Mouse (Mus musculus) stomach, embryonic 16.5 days (tissue): ENCODE results near the gene Slc36a3. TPM values are rescaled to one million over a fixed set of nuclear protein-coding genes. Genes with fewer than 3 reads are reported as not detected.
A peak's percentile ranks its signal among the peaks of the same experiment; 100 is the strongest.

ENCODE experiments used
- ATAC-seq: fragments of 200-750 bp; cut with Nextera tagmentation; 2 replicates; pipeline ENCODE4 v1.8.0; 2017; ENCODE audit warnings: moderate number of reproducible peaks, moderate TSS enrichment; ENCODE audit not compliant: insufficient read depth, low FRiP score
- H3K27ac ChIP-seq: fragments of 300-500 bp; sonication (generic); 2 replicates; pipeline ENCODE4 v1.5.1; 2014; ENCODE audit warnings: low read length
- H3K27me3 ChIP-seq: fragments of 300-500 bp; sonication (generic); 2 replicates; pipeline ENCODE4 v1.6.1; 2014; ENCODE audit warnings: low read length, control low read depth, mixed read lengths; ENCODE audit not compliant: control insufficient read depth, insufficient read depth
- H3K36me3 ChIP-seq: fragments of 300-500 bp; sonication (generic); 2 replicates; pipeline ENCODE4 v1.6.1; 2014; ENCODE audit warnings: low read length; ENCODE audit not compliant: control insufficient read depth, insufficient read depth
- H3K4me1 ChIP-seq: fragments of 300-500 bp; sonication (generic); 2 replicates; pipeline ENCODE4 v1.6.1; 2014; ENCODE audit warnings: low read length, control low read depth, mixed read lengths; ENCODE audit not compliant: control insufficient read depth, insufficient read depth
- H3K4me2 ChIP-seq: fragments of 300-500 bp; sonication (generic); 2 replicates; pipeline ENCODE4 v1.6.1; 2014; ENCODE audit warnings: low read depth, low read length, mixed read lengths
- H3K4me3 ChIP-seq: fragments of 300-500 bp; sonication (generic); replicated peaks from 2 replicates; pipeline ENCODE4 v1.5.1; 2014; ENCODE audit warnings: mild to moderate bottlenecking, low read length
- H3K9ac ChIP-seq: fragments of 300-500 bp; sonication (generic); 2 replicates; pipeline ENCODE4 v1.6.1; 2014; ENCODE audit warnings: low read length
- H3K9me3 ChIP-seq: fragments of 300-500 bp; sonication (generic); replicated peaks from 2 replicates; pipeline ENCODE4 v1.6.1; 2016; ENCODE audit warnings: low read length, control low read depth; ENCODE audit not compliant: control insufficient read depth
- WGBS: fragments of 180-500 bp; shearing (Covaris S2); extraction: QIAGEN DNeasy Blood & Tissue Kit; methylation state at CpG from one replicate; pipeline ENCODE4 v1.1.7; 2014; 5-methylcytosine and 5-hydroxymethylcytosine counted together
- polyA plus RNA-seq: library from polyadenylated mRNA; unstranded; fragments of >200 nt; fragmentation: Nextera tagmentation; extraction: Ambion mirVana; gene quantifications from 2 replicates; pipeline ENCODE4 v1.2.1, GENCODE M21; 2015

The Slc36a3 gene
- polyA plus RNA-seq, 1 experiment from 2014 or later, result not detected

DNA sequence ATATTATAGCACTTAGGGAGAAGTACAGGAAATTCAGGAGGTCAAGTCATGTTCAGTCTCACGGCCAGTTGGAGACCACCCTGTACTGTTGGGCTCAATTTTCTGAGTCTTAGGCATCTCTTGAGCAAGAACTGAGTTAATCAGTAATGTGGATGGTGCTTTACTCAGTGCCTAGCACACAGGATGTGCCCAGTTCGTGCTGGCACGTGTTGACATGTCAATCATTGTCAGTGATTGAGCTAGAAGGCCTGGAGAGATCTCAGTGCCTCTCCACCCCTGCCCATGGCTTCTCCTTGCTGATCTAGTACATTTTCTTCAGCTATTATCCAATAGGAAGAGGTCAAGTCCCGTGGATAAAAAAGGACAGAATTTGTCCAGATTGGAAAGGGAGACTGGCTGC lies 46.1 kb downstream of the Slc36a3 start:
- Histone ChIP-seq H3K27me3 (no peaks in the 10 kb centered on the region), H3K4me3 (no peak overlapping the region), H3K4me2 (no peak overlapping the region), H3K4me1 (peaks cover 1% of the 10 kb centered on the region; the same call in 1 of the 2 replicates), H3K36me3 (no peaks in the 10 kb centered on the region), H3K9ac (no peak overlapping the region), H3K27ac (no peak overlapping the region), H3K9me3 (no peaks in the 10 kb centered on the region)
- no peak for ATAC-seq
- 77% methylated on average over 4 of the region's 4 CpGs for WGBS

GRCm38 (mm10) chr11:55103229-55103628 lies 48.3 kb downstream of the Slc36a3 start:
- WGBS, result 76% methylated on average over 3 of the region's 3 CpGs
- no peak for ATAC-seq

GRCm38 (mm10) chr11:55102015-55102414 lies 49.5 kb downstream of the Slc36a3 start:
- Histone ChIP-seq H3K27me3 (no peaks in the 10 kb centered on the region), H3K36me3 (no peaks in the 10 kb centered on the region), H3K4me3 (no peak overlapping the region), H3K9ac (no peak overlapping the region), H3K4me2 (no peak overlapping the region), H3K9me3 (no peaks in the 10 kb centered on the region), H3K4me1 (peaks cover 3% of the 10 kb centered on the region; the same call in 1 of the 2 replicates), H3K27ac (no peak overlapping the region)
- WGBS, result 84% methylated on average over 3 of the region's 3 CpGs
- ATAC-seq, result no peak

More at GRCm38 (mm10) chr11:55103229-55103628, 48.3 kb downstream of the Slc36a3 start:
- no peak overlapping the region for H3K4me3 ChIP-seq
- no peaks in the 10 kb centered on the region for H3K4me1 ChIP-seq
- H3K4me2 ChIP-seq, result no peak overlapping the region
- no peaks in the 10 kb centered on the region for H3K9me3 ChIP-seq
- H3K27ac ChIP-seq, result no peak overlapping the region
- H3K27me3 ChIP-seq, result no peaks in the 10 kb centered on the region
- no peak overlapping the region for H3K9ac ChIP-seq
- H3K36me3 ChIP-seq, result no peaks in the 10 kb centered on the region

DNA sequence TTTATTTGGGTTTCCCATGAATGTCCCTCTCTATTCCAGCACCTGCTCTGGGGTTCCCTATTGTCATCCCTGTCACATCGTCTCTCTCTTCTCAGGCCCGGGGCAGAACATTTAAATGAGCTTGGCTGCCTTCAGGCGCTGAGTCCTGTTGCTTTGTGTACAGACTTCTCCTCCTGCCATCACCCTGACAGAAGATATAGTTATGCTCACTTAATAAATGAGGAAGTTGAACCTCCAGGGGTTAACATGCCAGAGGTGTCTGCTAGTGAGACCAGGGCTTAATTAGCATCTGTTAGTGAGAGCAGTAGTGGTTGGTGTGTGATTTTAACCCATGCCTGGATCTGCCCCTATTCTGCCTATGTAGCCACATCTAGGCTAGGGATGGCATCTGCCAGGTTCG lies 51.6 kb downstream of the Slc36a3 start:
- Histone ChIP-seq H3K9ac (no peak overlapping the region), H3K36me3 (no peaks in the 10 kb centered on the region), H3K4me3 (no peak overlapping the region), H3K27ac (no peak overlapping the region), H3K4me2 (no peak overlapping the region), H3K4me1 (peaks cover 6% of the 10 kb centered on the region; the same call in 1 of the 2 replicates), H3K27me3 (no peaks in the 10 kb centered on the region), H3K9me3 (no peaks in the 10 kb centered on the region)
- WGBS, result 69% methylated on average over 4 of the region's 4 CpGs
- no peak for ATAC-seq

- H3K36me3 ChIP-seq, result no peaks in the 10 kb centered on the region
- H3K9ac ChIP-seq, result no peak overlapping the region
- no peak for ATAC-seq
- H3K4me2 ChIP-seq, result no peak overlapping the region
- 87% methylated on average over 8 of the region's 8 CpGs for WGBS
- no peak overlapping the region for H3K4me3 ChIP-seq
- no peaks in the 10 kb centered on the region for H3K27me3 ChIP-seq
- no peak overlapping the region for H3K27ac ChIP-seq
- H3K9me3 ChIP-seq, result no peaks in the 10 kb centered on the region
- H3K4me1 ChIP-seq, result peaks cover 6% of the 10 kb centered on the region; the same call in 1 of the 2 replicates
Measured at GRCm38 (mm10) chr11:55099019-55099771, 52.3 kb downstream of the Slc36a3 start.

- Histone ChIP-seq H3K27ac (peak overlapping the region; percentile 56), H3K4me3 (peak overlapping the region; percentile 71), H3K27me3 (no peaks in the 10 kb centered on the region), H3K4me2 (peak overlapping the region; percentile 81), H3K9me3 (no peaks in the 10 kb centered on the region), H3K4me1 (peaks cover 6% of the 10 kb centered on the region; the same call in 1 of the 2 replicates), H3K36me3 (no peaks in the 10 kb centered on the region), H3K9ac (peak overlapping the region; percentile 78)
- no peak; the same call in 1 of the 2 replicates for ATAC-seq
- WGBS, result 14% methylated on average over 24 of the region's 24 CpGs
Measured at GRCm38 (mm10) chr11:55098189-55098915, 53.2 kb downstream of the Slc36a3 start.

DNA sequence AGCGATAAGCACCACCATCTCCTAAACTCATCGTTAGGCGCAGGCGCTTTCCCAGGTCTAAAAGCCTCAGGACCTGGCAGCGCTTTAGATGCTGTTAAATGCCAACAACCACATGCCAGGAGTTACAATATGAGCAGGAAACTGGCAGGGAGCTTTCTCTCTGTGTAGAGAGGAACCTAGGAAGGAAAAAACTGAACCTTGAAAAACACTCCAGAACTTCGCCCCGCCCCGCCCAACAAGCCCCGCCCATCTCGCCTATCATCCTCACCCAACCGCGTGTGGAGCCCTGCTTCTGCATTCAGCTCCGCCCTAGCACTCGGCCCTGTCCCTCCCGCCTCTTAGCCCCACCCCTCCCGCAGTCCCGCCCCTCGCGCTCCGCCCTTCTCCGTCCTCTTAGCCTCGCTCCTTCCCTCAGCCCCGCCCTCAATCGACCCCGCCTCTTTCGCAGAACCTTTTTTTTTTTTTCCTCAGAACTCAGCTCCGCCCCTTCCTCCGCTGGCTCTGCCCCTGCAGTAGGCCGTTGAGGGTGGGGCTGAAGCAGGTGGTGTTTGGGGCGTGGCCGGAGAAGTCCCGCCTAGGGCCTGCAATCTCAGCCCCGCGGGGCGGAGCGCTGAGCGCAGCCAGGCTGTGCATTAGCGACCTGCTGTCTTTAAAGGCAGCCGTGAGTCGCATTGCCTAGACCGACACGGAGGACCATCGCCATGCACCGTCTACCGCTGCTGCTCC lies 53.9 kb downstream of the Slc36a3 start, which contains the start of gene Gm2a:
TSS of gene Gm2a (plus strand) at position 653 of the 726 bp plus-strand sequence.
- peaks cover 6% of the 10 kb centered on the region; the same call in 1 of the 2 replicates for H3K4me1 ChIP-seq
- no peaks in the 10 kb centered on the region for H3K27me3 ChIP-seq
- 1% methylated on average over 45 of the region's 45 CpGs for WGBS
- peak within 1 kb of the TSS; percentile 78 for H3K9ac ChIP-seq
- H3K27ac ChIP-seq, result peak within 1 kb of the TSS; percentile 91
- peak within 1 kb of the TSS; percentile 71 for H3K4me3 ChIP-seq
- H3K36me3 ChIP-seq, result no peaks in the 10 kb centered on the region
- H3K9me3 ChIP-seq, result no peaks in the 10 kb centered on the region
- peak within 1 kb of the TSS; percentile 81 for H3K4me2 ChIP-seq
- ATAC-seq, result peak; percentile 98

GRCm38 (mm10) chr11:55096731-55097462 lies 54.6 kb downstream of the Slc36a3 start:
- peak overlapping the region; percentile 81 for H3K4me2 ChIP-seq
- no peaks in the 10 kb centered on the region for H3K9me3 ChIP-seq
- H3K9ac ChIP-seq, result peak overlapping the region; percentile 66
- H3K27me3 ChIP-seq, result no peaks in the 10 kb centered on the region
- no peaks in the 10 kb centered on the region for H3K36me3 ChIP-seq
- ATAC-seq, result no peak
- 26% methylated on average over 11 of the region's 11 CpGs for WGBS
- peak overlapping the region; percentile 48 for H3K4me3 ChIP-seq
- H3K27ac ChIP-seq, result peak overlapping the region; percentile 91
- H3K4me1 ChIP-seq, result peaks cover 6% of the 10 kb centered on the region; the same call in 1 of the 2 replicates
